Mouse (Mus musculus) central nervous system, embryonic 11.5 days (tissue): Measurements from ENCODE around the gene Gatb. TPM values are rescaled to one million over a fixed set of nuclear protein-coding genes. Genes with fewer than 3 reads are reported as not detected.

ENCODE experiments used
- polyA plus RNA-seq: library from polyadenylated mRNA; depleted of rRNA; stranded (reverse); fragments of >200 nt; gene quantifications from 2 replicates; pipeline ENCODE4 v1.2.3, GENCODE M21; 2012; rRNA removed

The Gatb gene
- 12.0 and 13.0 TPM in 2 replicates for polyA plus RNA-seq

DNA sequence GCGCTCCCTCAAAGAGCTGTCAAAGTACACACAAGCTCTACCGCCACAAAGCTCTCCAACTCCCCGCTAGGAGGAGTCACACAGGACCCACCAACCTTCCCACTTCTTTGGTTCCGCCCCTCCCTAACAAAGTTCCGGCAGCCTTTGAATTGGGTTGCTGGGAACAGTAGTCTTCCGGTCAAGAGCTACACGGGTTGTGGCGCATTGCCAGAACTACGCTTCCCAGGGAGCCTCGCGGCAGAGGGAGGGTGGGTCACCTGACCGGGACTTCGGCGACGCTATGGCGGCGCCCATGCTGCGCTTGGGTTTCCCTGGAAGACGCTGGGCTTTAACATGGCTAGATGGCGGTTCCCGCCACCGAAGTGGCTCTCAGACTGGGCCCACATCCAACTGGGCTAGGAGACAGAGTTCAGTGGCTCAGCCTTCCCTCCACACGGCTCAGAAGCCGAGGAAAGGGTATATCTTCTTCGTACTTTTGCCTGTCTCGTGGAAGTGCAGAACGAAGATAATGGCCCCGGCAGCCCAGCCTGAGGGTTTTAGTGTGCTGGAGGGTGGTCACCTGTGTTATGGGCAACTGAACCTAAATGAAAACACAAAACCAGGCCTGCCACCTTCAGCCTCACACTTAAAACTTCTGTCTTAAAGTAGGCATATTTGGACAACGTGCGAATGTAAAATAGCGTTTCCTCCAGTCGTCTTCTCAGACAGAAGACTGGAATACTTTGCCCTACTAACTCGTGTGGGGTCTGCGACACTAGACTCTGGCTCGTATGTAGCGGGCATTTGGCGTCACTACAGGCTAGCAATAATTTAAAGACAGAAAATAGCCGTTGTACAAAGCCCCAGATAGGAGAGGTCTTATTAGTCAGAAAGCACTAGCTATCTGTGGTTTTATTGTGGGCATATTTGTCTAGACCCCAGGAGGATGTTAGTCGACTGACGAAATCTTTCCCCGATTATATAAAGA is at the start of gene Gatb:
TSS of gene Gatb (plus strand) at position 256 of the 967 bp plus-strand sequence.

Other genes with a start within 250 kb of the Gatb start
- gene Fam160a1, start 243.2 kb downstream of the Gatb start, polyA plus RNA-seq: 0.25 and 0.99 TPM in 2 replicates